Mouse (Mus musculus): ENCODE data around the gene Sulf2. TPM values are rescaled to one million over a fixed set of nuclear protein-coding genes. Genes with fewer than 3 reads are reported as not detected.

Gene Sulf2
- polyA plus RNA-seq, 1 experiment from 2014 or later, result 188 TPM

DNA sequence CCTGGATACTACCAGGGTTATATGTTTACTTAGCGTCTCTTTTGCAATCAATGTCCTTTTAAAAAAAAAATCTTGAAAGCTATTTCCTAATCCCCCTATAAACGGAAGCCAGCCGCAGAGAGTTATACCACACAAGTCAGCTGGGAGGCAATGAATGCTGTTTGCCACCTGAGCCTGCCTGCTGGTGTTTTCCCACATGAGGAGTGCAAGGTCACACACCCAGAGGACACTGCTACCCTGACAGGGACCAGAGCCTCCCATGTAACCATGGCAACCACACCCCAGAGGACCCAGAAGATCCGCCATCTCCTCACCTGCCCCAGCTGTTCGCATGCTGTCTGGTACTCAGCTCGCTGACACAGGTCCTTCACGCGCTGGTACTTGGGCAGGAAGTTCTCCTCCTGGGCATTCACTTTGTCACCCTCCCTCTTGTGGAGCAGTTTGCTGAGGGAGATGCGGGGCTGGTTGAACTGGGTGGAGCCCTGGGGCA lies 71.9 kb downstream of the Sulf2 start:
- Histone ChIP-seq H3K9me3 (replicated peaks) (no peaks in the 10 kb centered on the region), H3K4me1 (peaks cover 6% of the 10 kb centered on the region; the same call in 1 of the 2 replicates), H3K27me3 (ENCODE audit: low read depth, poor library complexity, severe bottlenecking) (no peaks in the 10 kb centered on the region), H3K36me3 (peaks cover 99% of the 10 kb centered on the region), H3K4me3 (no peak overlapping the region), H3K27ac (no peak overlapping the region)
- DNase-seq (ENCODE audit: low spot score), result no peak
- 87% methylated on average over 9 of the region's 9 CpGs for WGBS

- H3K9me3 ChIP-seq (replicated peaks), result no peaks in the 10 kb centered on the region
- H3K27me3 ChIP-seq (ENCODE audit: low read depth, poor library complexity, severe bottlenecking), result no peaks in the 10 kb centered on the region
- peaks cover 99% of the 10 kb centered on the region for H3K36me3 ChIP-seq
- WGBS, result 88% methylated on average over 10 of the region's 10 CpGs
- no peak overlapping the region for H3K27ac ChIP-seq
- DNase-seq (ENCODE audit: low spot score), result no peak
- peaks cover 6% of the 10 kb centered on the region; the same call in 1 of the 2 replicates for H3K4me1 ChIP-seq
- H3K4me3 ChIP-seq, result no peak overlapping the region
These were observed 72.8 kb downstream of the Sulf2 start for GRCm38 (mm10) chr2:166082661-166083060.

- Histone ChIP-seq H3K27ac (no peak overlapping the region), H3K27me3 (ENCODE audit: low read depth, poor library complexity, severe bottlenecking) (no peaks in the 10 kb centered on the region), H3K4me1 (peaks cover 6% of the 10 kb centered on the region; the same call in 1 of the 2 replicates), H3K36me3 (peaks cover 99% of the 10 kb centered on the region), H3K9me3 (replicated peaks) (no peaks in the 10 kb centered on the region), H3K4me3 (no peak overlapping the region)
- WGBS, result 73% methylated on average over 5 of the region's 5 CpGs
- peak; percentile 89 for DNase-seq (ENCODE audit: low spot score)
These were observed 73.3 kb downstream of the Sulf2 start for GRCm38 (mm10) chr2:166082193-166082592.

- no peak overlapping the region for H3K4me3 ChIP-seq
- H3K9me3 ChIP-seq (replicated peaks), result no peaks in the 10 kb centered on the region
- WGBS, result 90% methylated on average over 21 of the region's 21 CpGs
- peaks cover 99% of the 10 kb centered on the region for H3K36me3 ChIP-seq
- peaks cover 6% of the 10 kb centered on the region; the same call in 1 of the 2 replicates for H3K4me1 ChIP-seq
- no peaks in the 10 kb centered on the region for H3K27me3 ChIP-seq (ENCODE audit: low read depth, poor library complexity, severe bottlenecking)
- peak overlapping the region; percentile 26; the same call in 1 of the 2 replicates for H3K27ac ChIP-seq
- DNase-seq (ENCODE audit: low spot score), result no peak
These were observed 74.3 kb downstream of the Sulf2 start for GRCm38 (mm10) chr2:166080967-166081750.

GRCm38 (mm10) chr2:166079961-166080885 lies 75.2 kb downstream of the Sulf2 start:
- Histone ChIP-seq H3K27ac (no peak overlapping the region), H3K36me3 (peaks cover 99% of the 10 kb centered on the region)
- WGBS, result 60% methylated on average over 17 of the region's 17 CpGs

DNA sequence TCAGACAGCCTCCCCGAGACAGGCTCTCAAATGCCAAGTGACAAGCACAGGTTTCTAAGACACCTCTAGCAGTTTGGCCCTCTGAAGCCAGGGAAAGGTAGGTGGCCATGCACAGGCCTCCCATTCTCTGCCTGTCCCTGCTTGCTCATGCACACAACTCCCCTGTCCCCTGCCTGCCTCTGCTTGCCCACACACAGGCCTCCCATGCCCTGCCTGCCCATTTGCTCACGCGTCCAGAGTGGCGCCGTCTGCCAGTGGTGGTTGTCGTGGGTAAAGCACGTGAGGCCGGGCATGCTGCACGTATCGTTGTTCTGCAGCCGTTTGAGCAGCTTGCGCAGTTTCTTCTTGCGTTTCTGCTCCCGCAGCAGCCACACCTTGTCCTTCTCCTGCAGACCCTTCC lies 76.2 kb downstream of the Sulf2 start:
- Histone ChIP-seq H3K27ac (no peak overlapping the region), H3K9me3 (replicated peaks) (no peaks in the 10 kb centered on the region), H3K36me3 (peaks cover 100% of the 10 kb centered on the region), H3K4me1 (peaks cover 6% of the 10 kb centered on the region; the same call in 1 of the 2 replicates), H3K27me3 (ENCODE audit: low read depth, poor library complexity, severe bottlenecking) (no peaks in the 10 kb centered on the region), H3K4me3 (no peak overlapping the region)
- 94% methylated on average over 14 of the region's 14 CpGs for WGBS
- DNase-seq (ENCODE audit: low spot score), result no peak

More at GRCm38 (mm10) chr2:166079961-166080885, 75.2 kb downstream of the Sulf2 start:
- H3K4me1 ChIP-seq, result peaks cover 6% of the 10 kb centered on the region; the same call in 1 of the 2 replicates
- no peak for DNase-seq (ENCODE audit: low spot score)
- H3K9me3 ChIP-seq (replicated peaks), result no peaks in the 10 kb centered on the region
- H3K27me3 ChIP-seq (ENCODE audit: low read depth, poor library complexity, severe bottlenecking), result no peaks in the 10 kb centered on the region
- H3K4me3 ChIP-seq, result no peak overlapping the region

- Histone ChIP-seq H3K27me3 (ENCODE audit: low read depth, poor library complexity, severe bottlenecking) (no peaks in the 10 kb centered on the region), H3K4me1 (peaks cover 6% of the 10 kb centered on the region; the same call in 1 of the 2 replicates), H3K4me3 (no peak overlapping the region), H3K36me3 (peaks cover 100% of the 10 kb centered on the region), H3K9me3 (replicated peaks) (no peaks in the 10 kb centered on the region), H3K27ac (no peak overlapping the region)
- WGBS, result 92% methylated on average over 9 of the region's 9 CpGs
- no peak for DNase-seq (ENCODE audit: low spot score)
These were observed 78.1 kb downstream of the Sulf2 start for GRCm38 (mm10) chr2:166077371-166077770.

- no peaks in the 10 kb centered on the region for H3K9me3 ChIP-seq (replicated peaks)
- peaks cover 98% of the 10 kb centered on the region for H3K36me3 ChIP-seq
- H3K4me1 ChIP-seq, result no peaks in the 10 kb centered on the region
- H3K27me3 ChIP-seq (ENCODE audit: low read depth, poor library complexity, severe bottlenecking), result no peaks in the 10 kb centered on the region
- no peak overlapping the region for H3K27ac ChIP-seq
- no peak overlapping the region for H3K4me3 ChIP-seq
- DNase-seq (ENCODE audit: low spot score), result no peak
- 73% methylated on average over 6 of the region's 6 CpGs for WGBS
These were observed 81.1 kb downstream of the Sulf2 start for GRCm38 (mm10) chr2:166074322-166074721.

GRCm38 (mm10) chr2:166073082-166073481 lies 82.4 kb downstream of the Sulf2 start:
- H3K9me3 ChIP-seq (replicated peaks), result no peaks in the 10 kb centered on the region
- DNase-seq (ENCODE audit: low spot score), result no peak
- 79% methylated on average over 10 of the region's 10 CpGs for WGBS
- H3K4me3 ChIP-seq, result no peak overlapping the region
- no peaks in the 10 kb centered on the region for H3K4me1 ChIP-seq
- peaks cover 98% of the 10 kb centered on the region for H3K36me3 ChIP-seq
- no peak overlapping the region for H3K27ac ChIP-seq
- H3K27me3 ChIP-seq (ENCODE audit: low read depth, poor library complexity, severe bottlenecking), result no peaks in the 10 kb centered on the region

DNA sequence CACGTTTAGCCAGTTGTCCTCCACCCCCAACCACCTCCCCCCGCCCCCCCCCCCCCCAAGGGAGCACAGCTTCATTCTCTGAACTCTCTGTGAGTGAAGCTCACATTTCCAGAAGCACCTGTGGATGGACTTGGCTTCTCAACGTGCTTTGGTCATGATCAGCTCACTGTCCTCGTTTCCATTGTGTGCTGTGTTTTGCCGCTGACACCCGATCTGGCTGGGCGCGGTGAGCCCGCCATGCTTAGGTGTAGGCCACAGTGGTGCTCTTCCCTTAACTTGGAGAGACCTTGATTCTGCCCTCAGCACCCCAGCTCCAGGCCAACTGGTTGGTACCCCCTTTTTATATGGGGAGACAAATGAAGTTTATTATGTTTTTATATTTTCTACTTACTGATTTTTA lies 83.6 kb downstream of the Sulf2 start:
- DNase-seq (ENCODE audit: low spot score), result no peak
- Histone ChIP-seq H3K36me3 (peaks cover 94% of the 10 kb centered on the region), H3K27me3 (ENCODE audit: low read depth, poor library complexity, severe bottlenecking) (no peaks in the 10 kb centered on the region), H3K4me1 (no peaks in the 10 kb centered on the region), H3K27ac (no peak overlapping the region), H3K9me3 (replicated peaks) (no peaks in the 10 kb centered on the region), H3K4me3 (no peak overlapping the region)
- 87% methylated on average over 9 of the region's 9 CpGs for WGBS

DNA sequence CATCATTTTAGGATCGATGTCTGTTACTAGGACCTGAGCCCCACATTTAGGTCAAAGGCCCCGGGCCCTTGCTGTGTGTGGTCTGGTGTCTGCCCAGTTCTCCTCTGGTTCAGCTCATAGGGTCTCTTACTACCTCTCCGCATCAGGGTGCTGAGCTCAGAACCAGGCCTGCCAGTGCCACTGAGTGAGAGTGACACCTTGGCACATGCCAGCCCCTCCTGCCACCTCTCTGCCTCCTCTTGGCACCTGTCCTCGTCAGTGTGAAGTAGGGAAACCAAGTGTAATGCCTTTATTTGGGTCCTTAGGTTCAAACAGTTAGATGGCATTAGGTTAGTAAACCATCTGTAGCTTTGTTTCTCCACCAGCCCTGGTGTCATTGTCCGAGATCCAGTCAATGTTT lies 84.0 kb downstream of the Sulf2 start:
- WGBS, result 91% methylated on average over 5 of the region's 5 CpGs
- DNase-seq (ENCODE audit: low spot score), result no peak
- Histone ChIP-seq H3K27me3 (ENCODE audit: low read depth, poor library complexity, severe bottlenecking) (no peaks in the 10 kb centered on the region), H3K9me3 (replicated peaks) (no peaks in the 10 kb centered on the region), H3K36me3 (peaks cover 94% of the 10 kb centered on the region), H3K4me3 (no peak overlapping the region), H3K4me1 (0 out of 2 replicates have a peak, but pooled peaks cover 2% of the 10 kb centered on the region), H3K27ac (no peak overlapping the region)

DNA sequence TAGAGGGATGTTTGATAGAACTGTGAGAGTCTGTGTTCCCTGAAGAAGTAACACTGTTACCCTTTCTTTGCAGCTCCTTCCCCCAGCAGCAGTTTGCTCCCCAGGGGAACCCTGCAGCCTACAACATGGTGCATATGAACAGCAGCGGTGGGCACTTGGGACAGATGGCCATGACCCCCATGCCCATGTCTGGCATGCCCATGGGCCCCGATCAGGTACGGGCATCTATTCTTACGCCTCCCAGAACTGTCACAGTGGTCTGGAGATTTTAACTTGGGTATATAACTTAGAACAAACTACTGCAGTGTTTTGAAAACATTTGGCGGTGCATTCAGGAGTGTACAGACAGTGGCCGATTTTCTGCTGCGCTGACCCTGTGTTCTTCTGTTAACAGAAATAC lies 85.7 kb downstream of the Sulf2 start:
- Histone ChIP-seq H3K27ac (no peak overlapping the region), H3K9me3 (replicated peaks) (no peaks in the 10 kb centered on the region), H3K36me3 (peaks cover 89% of the 10 kb centered on the region), H3K4me3 (no peak overlapping the region), H3K4me1 (0 out of 2 replicates have a peak, but pooled peaks cover 4% of the 10 kb centered on the region), H3K27me3 (ENCODE audit: low read depth, poor library complexity, severe bottlenecking) (no peaks in the 10 kb centered on the region)
- WGBS, result 95% methylated on average over 7 of the region's 7 CpGs
- no peak for DNase-seq (ENCODE audit: low spot score)
